Mouse (Mus musculus) ES-Bruce4 (cell line): ENCODE data around the gene Ypel3. TPM values are rescaled to one million over a fixed set of nuclear protein-coding genes. Genes with fewer than 3 reads are reported as not detected.
A peak's percentile ranks its signal among the peaks of the same experiment; 100 is the strongest.

Experiments used
- H3K27ac ChIP-seq: 2 replicates; pipeline ENCODE4 v1.5.1; 2012; ENCODE audit warnings: low read length, inconsistent platforms; ENCODE audit not compliant: insufficient read depth
- H3K27me3 ChIP-seq: 2 replicates; pipeline ENCODE4 v1.6.1; 2012; ENCODE audit warnings: mild to moderate bottlenecking, low read length, inconsistent platforms; ENCODE audit not compliant: control insufficient read depth, poor library complexity, insufficient read depth, severe bottlenecking
- H3K36me3 ChIP-seq: 2 replicates; pipeline ENCODE4 v1.6.1; 2012; ENCODE audit warnings: inconsistent platforms, mild to moderate bottlenecking, low read length, moderate library complexity; ENCODE audit not compliant: control insufficient read depth, poor library complexity, insufficient read depth, severe bottlenecking
- H3K4me1 ChIP-seq: one replicate; pipeline ENCODE4 v1.8.1; 2011; ENCODE audit warnings: low read length; ENCODE audit not compliant: control insufficient read depth, insufficient read depth
- H3K4me3 ChIP-seq: 2 replicates; pipeline ENCODE4 v1.5.1; 2011; ENCODE audit warnings: low read depth, mild to moderate bottlenecking, low read length
- H3K9ac ChIP-seq: 2 replicates; pipeline ENCODE4 v1.6.1; 2012; ENCODE audit warnings: low read depth, mild to moderate bottlenecking, inconsistent platforms; ENCODE audit not compliant: poor library complexity, severe bottlenecking
- H3K9me3 ChIP-seq: replicated peaks from 2 replicates; pipeline ENCODE4 v1.6.1; 2012; ENCODE audit warnings: mild to moderate bottlenecking, low read length, inconsistent platforms; ENCODE audit not compliant: control insufficient read depth, poor library complexity, insufficient read depth, severe bottlenecking
- CTCF ChIP-seq: IDR thresholded peaks from one replicate; pipeline ENCODE4 v1.8.1; 2011; ENCODE audit warnings: low read depth, low read length
- EP300 ChIP-seq: IDR thresholded peaks from 2 replicates; pipeline ENCODE4 v1.6.1; 2011; ENCODE audit warnings: low read depth, low read length; ENCODE audit not compliant: insufficient read depth
- POLR2A ChIP-seq: IDR thresholded peaks from one replicate; pipeline ENCODE4 v1.8.1; 2011; ENCODE audit warnings: low read length; ENCODE audit not compliant: insufficient read depth
- polyA plus RNA-seq: library from polyadenylated mRNA; stranded (reverse); fragments of >200 nt; gene quantifications from 2 replicates; pipeline ENCODE4 v1.2.4, GENCODE M21; 2011; ENCODE audit warnings: low read depth; ENCODE audit not compliant: missing spikeins, insufficient read depth, insufficient read length

Gene Ypel3
- polyA plus RNA-seq, 1 experiment, result 56.8 TPM

- H3K4me3 ChIP-seq, result no peak overlapping the region
- H3K9ac ChIP-seq, result peak overlapping the region; percentile 71
- H3K27ac ChIP-seq, result no peak overlapping the region; the same call in 1 of the 2 replicates
- no peaks in the 10 kb centered on the region for H3K9me3 ChIP-seq
- H3K4me1 ChIP-seq, result peaks cover 5% of the 10 kb centered on the region
- no peaks in the 10 kb centered on the region for H3K36me3 ChIP-seq
- TF ChIP-seq POLR2A, result no peak
- TF ChIP-seq CTCF, result no peak
- TF ChIP-seq EP300, result no peak
- H3K27me3 ChIP-seq, result no peaks in the 10 kb centered on the region
Observed at GRCm38 (mm10) chr7:126809723-126810369, 33.1 kb downstream of the Ypel3 start.

- H3K9me3 ChIP-seq, result no peaks in the 10 kb centered on the region
- H3K4me3 ChIP-seq, result no peak overlapping the region
- H3K4me1 ChIP-seq, result peaks cover 7% of the 10 kb centered on the region
- no peak overlapping the region for H3K27ac ChIP-seq
- no peaks in the 10 kb centered on the region for H3K36me3 ChIP-seq
- H3K27me3 ChIP-seq, result no peaks in the 10 kb centered on the region
- TF ChIP-seq EP300, result no peak
- H3K9ac ChIP-seq, result no peak overlapping the region
Observed at GRCm38 (mm10) chr7:126815726-126816222, 39.0 kb downstream of the Ypel3 start.

GRCm38 (mm10) chr7:126816494-126816893, 39.7 kb downstream of the Ypel3 start:
- no peak overlapping the region for H3K4me3 ChIP-seq
- no peaks in the 10 kb centered on the region for H3K27me3 ChIP-seq
- H3K4me1 ChIP-seq, result peaks cover 7% of the 10 kb centered on the region
- TF ChIP-seq CTCF, result no peak
- TF ChIP-seq POLR2A, result no peak
- TF ChIP-seq EP300, result no peak
- no peaks in the 10 kb centered on the region for H3K9me3 ChIP-seq
- H3K36me3 ChIP-seq, result no peaks in the 10 kb centered on the region
- H3K9ac ChIP-seq, result no peak overlapping the region
- no peak overlapping the region for H3K27ac ChIP-seq

- no peak for TF ChIP-seq CTCF
- no peak for TF ChIP-seq POLR2A
- TF ChIP-seq EP300, result no peak
- Histone ChIP-seq H3K4me3 (no peak overlapping the region), H3K9me3 (no peaks in the 10 kb centered on the region)
Observed at GRCm38 (mm10) chr7:126817595-126817994, 40.8 kb downstream of the Ypel3 start.

GRCm38 (mm10) chr7:126818818-126819217, 42.1 kb downstream of the Ypel3 start:
- H3K9me3 ChIP-seq, result no peaks in the 10 kb centered on the region
- peaks cover 13% of the 10 kb centered on the region for H3K4me1 ChIP-seq
- H3K9ac ChIP-seq, result no peak overlapping the region
- no peaks in the 10 kb centered on the region for H3K36me3 ChIP-seq
- no peaks in the 10 kb centered on the region for H3K27me3 ChIP-seq
- H3K27ac ChIP-seq, result no peak overlapping the region
- no peak for TF ChIP-seq CTCF
- no peak for TF ChIP-seq POLR2A
- TF ChIP-seq EP300, result no peak
- no peak overlapping the region for H3K4me3 ChIP-seq

More at GRCm38 (mm10) chr7:126817595-126817994, 40.8 kb downstream of the Ypel3 start:
- Histone ChIP-seq H3K27ac (no peak overlapping the region), H3K27me3 (no peaks in the 10 kb centered on the region), H3K4me1 (peaks cover 12% of the 10 kb centered on the region), H3K36me3 (no peaks in the 10 kb centered on the region), H3K9ac (no peak overlapping the region)

- Histone ChIP-seq H3K4me1 (peaks cover 10% of the 10 kb centered on the region), H3K9ac (no peak overlapping the region), H3K36me3 (no peaks in the 10 kb centered on the region), H3K27ac (no peak overlapping the region), H3K9me3 (no peaks in the 10 kb centered on the region), H3K4me3 (no peak overlapping the region), H3K27me3 (no peaks in the 10 kb centered on the region)
- TF ChIP-seq EP300, result peak; percentile 33; the same call in 1 of the 2 replicates
- no peak for TF ChIP-seq POLR2A
- peak; percentile 99 for TF ChIP-seq CTCF
Observed at GRCm38 (mm10) chr7:126821835-126822511, 45.2 kb downstream of the Ypel3 start.
